Mouse (Mus musculus) embryonic stem cell, embryonic (primary cell): ENCODE data around the gene Rnf19b.

ENCODE experiments used
- CTCF ChIA-PET, 4 experiments: fragments of 300-600 bp in 2 of 4; fragments of 350-600 bp in 2 of 4; sonication (Branson Sonifier 250); formaldehyde crosslinking; loops; one replicate each; lab custom pipeline; 2022; ENCODE audit warnings: inconsistent platforms in 2 of 4; lab: Charles Lee
- POLR2A ChIA-PET, 4 experiments: fragments of 300-600 bp in 2 of 4; fragments of 350-600 bp in 2 of 4; sonication (Branson Sonifier 250); formaldehyde crosslinking; loops; one replicate each; lab custom pipeline; 2022; ENCODE audit warnings: antibody characterized with exemption in 4 of 4, inconsistent platforms in 1 of 4; lab: Charles Lee

Gene Rnf19b

DNA sequence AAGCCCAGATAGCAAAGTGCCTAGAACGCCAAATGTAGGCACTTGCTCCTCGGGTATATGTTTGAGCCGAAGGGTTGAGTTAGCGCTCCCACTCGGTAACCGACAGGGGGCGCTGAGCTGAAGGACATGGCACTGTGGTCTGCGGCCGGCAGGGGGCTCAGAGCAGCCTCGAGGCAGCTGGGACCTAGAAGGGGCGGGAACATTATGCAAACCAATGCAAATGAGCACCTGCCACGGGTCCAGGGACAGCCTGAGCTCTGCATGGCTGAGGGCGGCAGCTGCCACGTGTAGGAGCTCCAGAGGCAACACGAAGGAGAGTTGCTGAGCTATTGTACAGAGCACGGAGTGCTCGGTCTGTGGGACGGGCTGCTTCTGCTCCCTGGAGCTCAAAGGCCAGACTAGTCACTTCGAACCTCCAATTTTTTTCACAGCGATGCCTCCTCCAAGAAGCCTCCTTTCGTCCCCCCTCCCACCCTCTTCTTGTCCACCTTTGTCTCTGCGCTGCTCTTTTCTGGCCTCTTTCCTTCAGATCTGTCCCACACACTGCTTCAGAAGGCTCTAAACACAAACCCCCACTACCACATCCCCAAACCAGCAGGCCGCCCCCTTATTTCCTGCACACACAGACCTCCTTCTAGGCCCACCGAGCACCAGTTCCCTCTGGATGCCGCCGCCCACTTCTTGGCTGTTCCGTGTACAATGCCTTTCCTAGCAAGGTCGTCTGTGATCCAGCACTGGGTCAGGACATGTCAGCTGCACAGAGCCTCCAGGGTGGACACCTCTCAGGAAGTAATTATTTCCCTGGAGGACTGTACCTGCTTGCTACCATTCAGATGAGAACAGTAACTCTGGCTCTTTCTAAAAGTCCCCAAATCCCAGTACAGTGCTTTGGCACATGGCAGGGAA is 55.3 kb downstream of the Rnf19b start:
- ChIA-PET POLR2A (interaction anchor here (0.5 to 7.8 kb wide), 46 partner anchors 9 to 528 kb away, joined by 3 to 55 read pairs (median 3); partner anchors contain the start of genes Hpca (in 2 of the 4), Rnf19b (in 2 of the 4), Azin2 (in 1 of the 4) and Bsdc1 (in 1 of the 4)), CTCF (interaction anchor here (0.5 to 3.6 kb wide), 106 partner anchors 8 to 500 kb away, joined by 3 to 32 read pairs (median 5); partner anchors contain the start of genes Hpca (in 3 of the 4), S100pbp (in 3 of the 4), Yars (in 3 of the 4) and Ak2 (in 1 of the 4))

DNA sequence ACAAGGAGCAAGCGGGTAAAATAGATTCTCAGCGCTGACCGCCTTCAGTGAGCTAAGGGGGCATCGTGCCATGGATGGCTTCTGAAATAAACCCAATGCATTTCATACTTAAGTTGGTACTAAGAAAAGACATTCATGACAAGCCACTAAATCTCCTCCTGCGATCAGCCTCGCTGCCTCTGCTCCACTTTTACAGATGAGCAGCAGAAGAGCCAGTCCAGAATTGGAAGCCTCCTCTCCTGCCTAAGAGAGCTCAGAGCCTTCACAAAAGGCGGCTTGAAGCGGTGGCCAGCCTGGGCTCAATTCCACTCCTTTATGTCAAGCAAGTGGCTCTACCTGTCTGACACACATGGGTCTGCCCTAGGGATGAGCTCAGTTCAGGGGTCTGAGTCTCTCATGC is 58.6 kb downstream of the Rnf19b start:
- CTCF ChIA-PET: interaction anchor here in 2 of 4 experiments (0.9 to 1.0 kb wide), 2 partner anchors 18 to 246 kb away, joined by 3 to 5 read pairs; no protein-coding TSS in a partner anchor
- POLR2A ChIA-PET: interaction anchor here in 1 of 4 experiments (0.6 to 7.8 kb wide), 6 partner anchors 10 to 115 kb away, joined by 3 to 55 read pairs (median 4); partner anchors contain the start of gene Rnf19b

DNA sequence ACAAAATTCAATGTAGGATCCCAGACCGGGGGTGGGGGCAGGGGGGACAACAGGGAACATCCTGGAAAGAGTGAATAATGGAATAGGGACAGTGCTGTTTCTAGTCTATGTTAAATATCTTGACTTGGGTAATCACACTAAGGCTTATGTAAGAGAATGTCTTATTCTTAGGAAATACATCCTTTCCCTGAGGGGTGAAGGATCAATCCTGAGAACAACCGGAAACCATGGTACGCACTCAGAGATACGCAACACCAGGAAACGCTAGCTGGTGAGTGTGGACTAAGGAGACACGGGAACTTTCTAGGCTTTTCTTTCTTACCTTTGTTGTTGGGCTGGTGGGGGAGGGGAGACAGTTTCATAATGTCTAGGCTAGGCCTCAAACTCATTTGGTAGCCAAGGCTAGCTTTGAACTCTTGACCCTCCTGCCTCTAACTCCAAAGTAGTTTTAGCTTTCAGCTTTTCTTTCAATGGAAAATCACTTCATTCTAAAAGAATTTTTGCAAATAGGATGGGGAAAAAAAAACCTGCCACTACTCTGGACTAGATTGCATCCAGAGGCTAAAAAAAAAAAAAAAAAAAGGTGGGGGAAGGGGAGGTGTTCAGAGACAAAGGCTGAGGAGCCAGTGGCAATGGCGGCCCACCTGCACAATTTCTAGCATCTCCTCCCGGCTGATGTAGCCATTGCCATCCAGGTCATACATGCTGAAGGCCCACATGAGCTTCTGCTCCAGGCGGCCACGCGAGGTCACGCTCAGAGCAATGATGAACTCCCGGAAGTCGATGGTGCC is 59.8 kb downstream of the Rnf19b start:
- CTCF ChIA-PET: interaction anchor here in 1 of 4 experiments (0.7 to 2.3 kb wide), 3 partner anchors 13 to 245 kb away, joined by 3 to 6 read pairs (median 3); no protein-coding TSS in a partner anchor
- POLR2A ChIA-PET: interaction anchor here (0.6 to 1.3 kb wide), 6 partner anchors 9 to 168 kb away, joined by 3 to 6 read pairs (median 4); partner anchors contain the start of genes S100pbp (in 1 of the 4) and Yars (in 1 of the 4)

DNA sequence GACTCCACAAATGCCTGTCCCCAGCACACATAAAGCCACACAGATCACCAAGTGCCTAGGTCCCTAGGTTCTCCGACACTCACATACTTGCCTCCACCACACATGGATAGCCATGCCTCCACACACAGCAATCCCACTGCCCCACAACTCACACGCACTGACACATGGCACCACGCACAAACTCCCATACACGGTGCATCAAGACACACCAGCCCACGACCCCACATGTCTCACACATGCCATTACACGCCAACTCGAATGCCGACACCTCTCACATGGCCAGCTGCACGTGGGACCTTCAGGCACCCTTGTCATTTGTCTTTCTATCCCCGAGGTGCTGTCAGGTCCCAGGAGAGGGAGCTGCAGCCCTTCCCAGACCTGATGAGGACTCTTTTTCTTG is 61.6 kb downstream of the Rnf19b start:
- ChIA-PET CTCF (interaction anchor here in 2 of 4 experiments (0.6 to 2.0 kb wide), 2 partner anchors 17 to 211 kb away, joined by 3 to 7 read pairs; no protein-coding TSS in a partner anchor), POLR2A (interaction anchor here in 2 of 4 experiments (0.5 to 1.4 kb wide), 2 partner anchors 11 to 415 kb away, joined by 3 to 9 read pairs; no protein-coding TSS in a partner anchor)

DNA sequence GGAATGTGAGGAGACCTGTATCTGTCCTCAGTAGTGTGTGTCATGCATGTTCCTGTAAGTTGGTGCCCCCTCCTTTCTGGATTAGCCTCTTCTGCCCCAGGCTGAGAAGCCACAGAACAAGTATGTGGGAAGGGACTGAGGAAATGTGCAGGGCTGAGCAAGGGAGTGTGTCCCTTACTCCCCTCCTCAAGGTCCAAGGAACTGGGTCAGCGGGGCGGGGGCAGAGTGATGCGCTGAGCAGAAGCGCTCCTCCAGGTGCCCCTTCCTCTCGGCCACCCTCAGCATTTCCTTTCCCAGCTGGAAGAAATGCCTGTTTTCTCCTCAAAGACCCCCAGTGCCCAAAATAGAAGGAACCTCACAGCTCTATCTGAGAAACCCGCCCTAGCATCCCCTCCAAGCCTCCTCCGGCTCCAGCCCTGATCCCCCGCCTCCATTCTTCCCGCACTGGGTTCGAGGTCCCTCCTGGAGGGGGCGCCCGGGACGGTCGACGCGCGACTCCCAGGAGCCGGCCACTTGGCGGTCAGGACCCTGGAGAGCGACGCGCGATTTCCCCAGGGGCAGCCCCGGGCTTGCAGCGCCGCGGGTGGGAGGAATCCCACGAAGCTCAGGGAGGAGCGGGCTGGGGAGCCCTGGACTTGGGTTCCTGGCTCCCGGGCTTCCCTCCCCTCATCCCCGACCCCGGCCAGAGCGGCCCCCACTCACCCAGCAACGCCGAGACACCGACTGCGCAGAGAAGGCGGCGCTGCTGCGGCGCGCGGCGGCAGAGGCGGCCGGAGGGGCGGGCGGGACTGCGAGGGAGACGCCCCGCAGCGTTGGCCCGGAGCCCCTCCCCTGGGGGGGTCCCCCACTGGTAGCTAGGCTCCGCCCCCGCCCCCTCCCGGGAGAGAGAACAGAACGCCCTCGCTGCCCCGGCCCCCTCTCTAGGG is 62.7 kb downstream of the Rnf19b start:
- CTCF ChIA-PET: interaction anchor here (0.5 to 3.0 kb wide), 24 partner anchors 8 to 438 kb away, joined by 3 to 32 read pairs (median 4); no protein-coding TSS in a partner anchor

DNA sequence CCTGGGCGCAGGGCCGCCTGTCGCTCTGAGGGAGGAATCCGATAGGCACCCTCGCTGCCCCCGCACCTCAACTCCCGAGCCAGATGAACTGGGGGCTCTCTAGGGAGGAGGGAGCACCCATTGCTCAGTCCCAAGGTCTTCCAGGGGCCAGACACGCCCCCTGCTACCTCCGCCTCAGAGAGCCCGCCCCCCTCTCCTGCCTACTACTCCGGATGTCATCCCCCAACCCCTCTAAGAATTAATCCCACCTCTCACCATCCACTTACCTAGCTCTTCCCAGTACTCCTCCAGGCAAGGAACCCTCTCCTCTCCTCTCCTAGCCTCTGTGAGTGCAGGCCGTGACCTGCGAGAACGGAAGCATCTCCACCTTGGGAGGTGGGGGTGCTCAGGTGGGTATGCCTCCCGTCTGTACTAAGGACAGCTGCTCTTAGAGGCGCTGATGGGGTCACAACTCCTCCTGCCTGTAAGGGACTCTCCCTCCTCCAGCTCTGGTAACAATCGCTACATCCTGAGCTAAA is 63.6 kb downstream of the Rnf19b start, which contains the start of gene Hpca:
Gene Hpca, minus strand, starts transcription at position 468 of the 518 bp plus-strand sequence.
- ChIA-PET CTCF (interaction anchor here (0.5 to 3.0 kb wide), 25 partner anchors 8 to 861 kb away, joined by 3 to 32 read pairs (median 4); no protein-coding TSS in a partner anchor), POLR2A (interaction anchor here (0.6 to 3.3 kb wide), 22 partner anchors 8 to 267 kb away, joined by 3 to 12 read pairs (median 4); partner anchors contain the start of genes Rnf19b (in 3 of the 4), Tmem54 (in 2 of the 4), Fndc5 (in 1 of the 4) and S100pbp (in 1 of the 4))

More for the DNA sequence above, 62.7 kb downstream of the Rnf19b start:
- POLR2A ChIA-PET: interaction anchor here in 3 of 4 experiments (0.6 to 3.3 kb wide), 16 partner anchors 9 to 268 kb away, joined by 3 to 12 read pairs (median 4); partner anchors contain the start of genes Rnf19b (in 3 of the 3) and Tmem54 (in 2 of the 3)

DNA sequence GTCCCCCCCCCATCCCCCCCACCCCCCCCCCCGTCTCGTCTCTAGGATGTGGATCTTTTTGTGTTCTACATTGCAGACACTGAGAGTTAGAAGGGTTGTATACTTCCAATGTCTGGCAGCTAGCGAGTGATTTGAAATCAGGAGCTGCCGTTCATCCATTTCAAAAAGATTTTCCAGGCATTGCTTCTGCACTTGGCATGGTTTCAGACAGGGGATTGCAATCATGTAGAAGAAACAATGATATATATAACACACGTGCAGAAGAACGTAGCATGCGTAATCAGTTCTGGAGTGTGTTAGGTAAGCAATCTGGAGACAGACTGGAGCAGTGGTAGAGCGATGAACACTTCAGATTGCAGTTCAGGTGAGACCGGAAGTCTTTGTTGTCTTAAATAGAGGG is 64.0 kb downstream of the Rnf19b start:
- POLR2A ChIA-PET: interaction anchor here (0.6 to 3.3 kb wide), 19 partner anchors 8 to 330 kb away, joined by 3 to 12 read pairs (median 4); partner anchors contain the start of genes Tmem54 (in 2 of the 4), Fndc5 (in 1 of the 4), Rnf19b (in 1 of the 4) and S100pbp (in 1 of the 4)
- CTCF ChIA-PET: interaction anchor here in 3 of 4 experiments (0.6 to 3.0 kb wide), 14 partner anchors 8 to 861 kb away, joined by 3 to 32 read pairs (median 4); no protein-coding TSS in a partner anchor

DNA sequence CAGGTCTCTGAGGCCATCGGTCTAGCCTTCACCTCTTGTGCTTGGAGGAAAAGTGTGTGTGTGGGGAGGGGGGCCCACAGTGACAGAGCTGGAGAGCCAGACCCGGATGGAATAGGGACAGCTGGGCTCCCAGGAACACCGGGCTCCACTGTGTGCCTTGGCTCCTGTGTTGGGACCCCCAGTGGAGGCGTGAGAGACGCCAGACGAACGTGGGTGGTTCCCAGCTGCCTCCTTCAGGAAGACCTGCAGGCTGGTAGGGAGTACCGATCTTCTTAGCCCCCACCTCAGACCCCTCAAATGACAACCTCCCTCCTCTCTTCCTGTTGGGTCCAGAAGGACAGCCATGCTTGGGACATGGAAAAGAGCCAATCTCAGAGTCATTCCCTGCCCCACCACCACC is 64.6 kb downstream of the Rnf19b start:
- ChIA-PET POLR2A (interaction anchor here in 3 of 4 experiments (0.5 to 3.3 kb wide), 12 partner anchors 8 to 329 kb away, joined by 3 to 12 read pairs (median 3); partner anchors contain the start of genes Fndc5 (in 1 of the 3), Rnf19b (in 1 of the 3), S100pbp (in 1 of the 3) and Yars (in 1 of the 3)), CTCF (interaction anchor here in 3 of 4 experiments (0.9 to 3.0 kb wide), 8 partner anchors 8 to 105 kb away, joined by 3 to 32 read pairs (median 4); no protein-coding TSS in a partner anchor)

DNA sequence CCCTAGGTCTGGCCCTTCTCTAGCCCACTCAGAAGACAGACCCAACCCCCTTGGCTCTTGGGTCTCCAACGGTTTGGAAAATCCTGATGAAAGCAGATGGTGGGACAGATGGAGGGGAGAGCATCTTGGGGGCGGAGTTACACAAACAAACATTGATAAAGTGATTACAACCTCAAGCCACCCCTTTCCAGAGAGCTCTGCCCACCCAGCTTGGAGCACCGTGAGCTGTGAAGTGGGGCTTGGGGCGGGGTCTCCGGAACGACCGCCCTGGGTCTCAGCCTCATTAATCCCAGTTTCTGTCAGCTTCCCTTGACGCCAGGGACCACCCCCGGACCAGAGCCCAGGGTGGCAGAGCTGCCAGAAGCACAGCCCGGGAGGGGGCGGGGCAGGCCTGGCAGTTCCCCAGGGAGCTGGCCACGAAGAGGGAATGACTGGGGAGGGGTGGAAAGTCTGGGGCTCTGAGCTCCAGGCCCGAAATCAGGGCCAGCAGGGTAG is 66.6 kb downstream of the Rnf19b start:
- CTCF ChIA-PET: interaction anchor here (0.5 to 3.5 kb wide), 10 partner anchors 9 to 150 kb away, joined by 3 to 16 read pairs (median 8); no protein-coding TSS in a partner anchor
- POLR2A ChIA-PET: interaction anchor here (0.6 to 3.6 kb wide), 14 partner anchors 9 to 337 kb away, joined by 3 to 20 read pairs (median 4); partner anchors contain the start of genes Bsdc1 (in 1 of the 4), Rnf19b (in 1 of the 4), S100pbp (in 1 of the 4) and Yars (in 1 of the 4)

DNA sequence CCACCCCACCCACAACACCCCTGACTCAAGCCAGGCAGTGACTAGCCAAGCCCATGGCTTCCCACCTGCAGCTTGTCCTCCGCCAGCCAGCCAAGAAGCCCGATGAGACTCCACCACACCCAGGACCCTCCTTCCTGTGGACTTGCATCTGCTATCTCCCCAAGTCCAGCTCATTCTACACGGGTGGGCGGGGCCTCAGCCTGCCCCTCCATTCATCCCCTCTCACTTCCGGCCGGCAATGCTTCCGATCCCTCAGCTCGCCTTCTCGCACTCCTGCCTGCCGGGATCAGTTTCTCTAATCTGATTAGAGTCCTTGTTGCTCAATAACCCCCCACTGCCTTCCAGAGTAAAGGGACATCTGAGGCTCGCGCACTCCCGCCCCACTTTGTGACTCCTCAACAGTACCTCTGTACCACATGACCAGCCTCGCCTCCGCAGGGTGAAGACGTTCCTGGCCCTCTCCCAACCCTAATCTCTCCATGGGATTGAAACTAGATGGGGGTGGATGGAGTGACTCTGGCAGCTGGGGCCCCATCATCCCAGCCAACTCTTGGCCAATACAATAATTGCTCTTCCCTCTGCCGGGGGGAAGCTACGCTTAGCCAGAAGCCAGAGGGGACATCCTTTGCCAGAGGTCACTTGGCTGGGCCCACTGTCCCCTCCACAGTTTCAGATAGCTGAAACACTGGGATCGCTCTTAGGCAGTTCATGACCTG is 67.8 kb downstream of the Rnf19b start:
- CTCF ChIA-PET: interaction anchor here (0.5 to 3.5 kb wide), 10 partner anchors 9 to 903 kb away, joined by 3 to 16 read pairs (median 8); no protein-coding TSS in a partner anchor
- POLR2A ChIA-PET: interaction anchor here (0.5 to 3.6 kb wide), 24 partner anchors 9 to 386 kb away, joined by 3 to 20 read pairs (median 4); partner anchors contain the start of genes S100pbp (in 2 of the 4), Yars (in 2 of the 4), Bsdc1 (in 1 of the 4) and Rnf19b (in 1 of the 4)

DNA sequence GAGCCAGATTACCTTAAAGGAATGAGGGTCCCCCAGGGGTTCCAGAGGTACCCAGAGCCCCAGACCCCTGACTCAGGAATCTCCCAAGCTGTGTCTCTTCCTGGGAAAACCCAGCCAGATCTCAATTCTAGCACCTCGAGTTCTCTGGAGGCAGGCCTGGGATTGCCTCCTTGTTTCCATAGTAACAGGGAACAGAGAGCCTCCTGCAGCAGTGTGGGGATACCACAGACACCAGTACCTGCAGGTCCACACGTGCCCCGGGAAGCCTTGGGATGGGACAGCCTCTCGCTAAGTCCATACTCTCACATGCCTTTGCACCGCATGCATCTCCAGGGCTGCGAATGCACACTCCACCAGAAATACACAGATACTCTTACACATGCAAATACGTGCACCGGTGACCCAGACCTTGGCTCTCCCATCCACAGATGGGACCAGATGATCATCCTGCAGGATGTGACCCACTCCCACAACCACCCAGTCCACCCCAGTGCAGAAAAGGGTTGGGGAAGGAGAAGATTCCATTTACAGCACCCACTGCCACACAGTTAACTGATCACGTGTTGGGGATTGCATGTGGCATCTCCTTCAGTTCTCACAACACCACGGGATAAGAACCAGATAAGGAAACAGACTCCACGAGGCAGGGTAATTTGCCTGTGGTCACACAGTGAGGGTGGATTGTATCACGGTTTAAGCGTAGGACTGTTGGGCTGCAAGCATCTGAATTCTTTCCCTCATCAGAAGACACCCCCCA is 70.7 kb downstream of the Rnf19b start:
- ChIA-PET POLR2A (interaction anchor here in 2 of 4 experiments (0.7 to 1.5 kb wide), 6 partner anchors 8 to 71 kb away, joined by 3 to 7 read pairs (median 4); partner anchors contain the start of genes S100pbp (in 1 of the 2) and Yars (in 1 of the 2)), CTCF (interaction anchor here in 3 of 4 experiments (1.2 to 3.3 kb wide), 5 partner anchors 8 to 165 kb away, joined by 4 to 20 read pairs (median 6); no protein-coding TSS in a partner anchor)

DNA sequence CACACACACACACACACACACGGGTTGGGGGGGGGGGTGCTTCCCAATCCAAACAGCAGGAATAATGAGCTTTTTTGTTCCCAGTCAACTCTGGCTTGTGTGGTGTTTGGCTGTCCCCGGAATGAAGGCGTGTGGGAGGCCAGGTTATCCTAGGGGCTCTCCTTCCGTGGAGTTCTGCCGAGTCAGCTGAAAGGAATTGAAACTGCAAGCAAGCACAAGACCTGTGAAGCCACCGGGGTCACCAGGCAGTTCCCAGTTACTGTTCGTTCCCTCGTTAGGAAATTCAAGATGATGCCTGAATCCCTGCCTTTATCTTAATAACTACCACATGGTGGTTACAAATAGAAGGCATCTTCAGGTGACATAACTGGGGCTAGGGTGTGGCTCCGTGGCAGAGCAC is 71.3 kb downstream of the Rnf19b start:
- ChIA-PET CTCF (interaction anchor here (0.5 to 3.3 kb wide), 23 partner anchors 8 to 1189 kb away, joined by 3 to 20 read pairs (median 5); partner anchors contain the start of gene Hpca (in 1 of the 4)), POLR2A (interaction anchor here in 3 of 4 experiments (0.6 to 2.3 kb wide), 25 partner anchors 8 to 370 kb away, joined by 3 to 13 read pairs (median 3); partner anchors contain the start of genes Rnf19b (in 2 of the 3), Azin2 (in 1 of the 3), Bsdc1 (in 1 of the 3) and Hpca (in 1 of the 3))

DNA sequence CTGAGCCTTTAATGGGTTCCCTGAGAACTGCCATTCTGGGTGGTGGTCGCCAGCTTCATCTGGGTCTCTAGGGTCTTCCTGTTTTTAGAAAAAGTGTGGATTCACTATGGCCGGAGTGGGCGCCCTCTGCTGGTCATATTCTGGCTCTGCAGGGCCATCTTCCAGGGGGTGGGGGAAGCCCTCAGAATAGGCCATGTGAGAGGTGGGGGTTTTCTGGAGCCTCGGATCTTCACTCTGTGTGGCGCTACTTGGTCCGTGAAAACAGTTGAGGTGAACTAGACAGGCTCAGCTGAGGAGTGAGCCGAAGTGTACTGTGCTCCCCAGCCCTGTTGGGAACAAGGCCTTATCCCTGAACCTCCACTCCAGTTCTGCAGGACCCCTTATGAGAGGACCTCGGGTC is 72.1 kb downstream of the Rnf19b start:
- ChIA-PET CTCF (interaction anchor here (0.5 to 3.3 kb wide), 31 partner anchors 9 to 325 kb away, joined by 3 to 24 read pairs (median 5); partner anchors contain the start of genes Hpca (in 2 of the 4), S100pbp (in 1 of the 4), Tmem54 (in 1 of the 4) and Yars (in 1 of the 4)), POLR2A (interaction anchor here in 3 of 4 experiments (0.6 to 2.3 kb wide), 37 partner anchors 8 to 566 kb away, joined by 3 to 13 read pairs (median 3); partner anchors contain the start of genes Bsdc1 (in 2 of the 3), Hpca (in 2 of the 3), Rnf19b (in 2 of the 3) and Rbbp4 (in 1 of the 3))
